Mouse (Mus musculus) midbrain, embryonic 12.5 days (tissue): ENCODE results near the gene Gm20388. TPM values are rescaled to one million over a fixed set of nuclear protein-coding genes. Genes with fewer than 3 reads are reported as not detected.

Experiments used
- ATAC-seq: fragments of 200-750 bp; cut with Nextera tagmentation; 2 replicates; pipeline ENCODE4 v1.8.0; 2017; ENCODE audit warnings: low read depth, moderate TSS enrichment, moderate library complexity; ENCODE audit not compliant: low FRiP score
- H3K27ac ChIP-seq: fragments of 300-500 bp; sonication (generic); replicated peaks from 2 replicates; pipeline ENCODE4 v1.5.1; 2016; ENCODE audit warnings: mild to moderate bottlenecking
- H3K27me3 ChIP-seq: fragments of 300-500 bp; sonication (generic); 2 replicates; pipeline ENCODE4 v1.6.1; 2016; ENCODE audit warnings: mild to moderate bottlenecking
- H3K36me3 ChIP-seq: fragments of 300-500 bp; sonication (generic); 2 replicates; pipeline ENCODE4 v1.6.1; 2016
- H3K4me1 ChIP-seq: fragments of 300-500 bp; sonication (generic); 2 replicates; pipeline ENCODE4 v1.6.1; 2016
- H3K4me2 ChIP-seq: fragments of 300-500 bp; sonication (generic); replicated peaks from 2 replicates; pipeline ENCODE4 v1.6.1; 2016; ENCODE audit warnings: mild to moderate bottlenecking, moderate library complexity
- H3K4me3 ChIP-seq: fragments of 300-500 bp; sonication (generic); 2 replicates; pipeline ENCODE4 v1.5.1; 2016; ENCODE audit warnings: mild to moderate bottlenecking
- H3K9ac ChIP-seq: fragments of 300-500 bp; sonication (generic); replicated peaks from 2 replicates; pipeline ENCODE4 v1.6.1; 2016; ENCODE audit warnings: mild to moderate bottlenecking, moderate library complexity
- H3K9me3 ChIP-seq: fragments of 300-500 bp; sonication (generic); 2 replicates; pipeline ENCODE4 v1.6.1; 2016; ENCODE audit warnings: mild to moderate bottlenecking
- WGBS: fragments of 180-500 bp; shearing (Covaris S2); methylation state at CpG from one replicate; pipeline ENCODE4 v1.1.7; 2016; 5-methylcytosine and 5-hydroxymethylcytosine counted together
- polyA plus RNA-seq: library from polyadenylated mRNA; unstranded; fragments of >200 nt; fragmentation: Nextera tagmentation; extraction: Ambion mirVana; gene quantifications from 2 replicates; pipeline ENCODE4 v1.2.1, GENCODE M21; 2016

Gm20388 gene
- polyA plus RNA-seq, 1 experiment from 2014 or later: not detected

- Histone ChIP-seq H3K27ac (no peak overlapping the region), H3K27me3 (peaks cover 15% of the 10 kb centered on the region; the same call in 1 of the 2 replicates), H3K4me2 (no peak overlapping the region), H3K9me3 (no peaks in the 10 kb centered on the region), H3K4me3 (no peak overlapping the region), H3K36me3 (no peaks in the 10 kb centered on the region), H3K4me1 (peaks cover 27% of the 10 kb centered on the region), H3K9ac (no peak overlapping the region)
- ATAC-seq: no peak
- 67% methylated on average over 14 of the region's 14 CpGs for WGBS
Observed at GRCm38 (mm10) chr8:123788416-123789170, 3878.0 kb downstream of the Gm20388 start.

GRCm38 (mm10) chr8:123789461-123789860 lies 3878.8 kb downstream of the Gm20388 start:
- Histone ChIP-seq H3K9me3 (no peaks in the 10 kb centered on the region), H3K36me3 (no peaks in the 10 kb centered on the region), H3K27me3 (peaks cover 15% of the 10 kb centered on the region; the same call in 1 of the 2 replicates), H3K27ac (no peak overlapping the region), H3K4me3 (no peak overlapping the region), H3K9ac (no peak overlapping the region), H3K4me1 (peaks cover 25% of the 10 kb centered on the region), H3K4me2 (no peak overlapping the region)
- no peak for ATAC-seq
- 75% methylated on average over 9 of the region's 9 CpGs for WGBS

- ATAC-seq: no peak
- Histone ChIP-seq H3K27ac (no peak overlapping the region), H3K36me3 (no peaks in the 10 kb centered on the region), H3K9me3 (no peaks in the 10 kb centered on the region), H3K4me2 (no peak overlapping the region), H3K4me3 (no peak overlapping the region), H3K9ac (no peak overlapping the region), H3K4me1 (peaks cover 25% of the 10 kb centered on the region), H3K27me3 (peaks cover 15% of the 10 kb centered on the region; the same call in 1 of the 2 replicates)
- WGBS: 3% methylated on average over 4 of the region's 4 CpGs
Observed at GRCm38 (mm10) chr8:123789970-123790369, 3879.3 kb downstream of the Gm20388 start.

GRCm38 (mm10) chr8:123791101-123791844 lies 3880.6 kb downstream of the Gm20388 start:
- Histone ChIP-seq H3K9ac (no peak overlapping the region), H3K4me1 (peaks cover 25% of the 10 kb centered on the region), H3K36me3 (no peaks in the 10 kb centered on the region), H3K9me3 (no peaks in the 10 kb centered on the region), H3K4me2 (no peak overlapping the region), H3K27ac (peak overlapping the region; percentile 73), H3K4me3 (no peak overlapping the region), H3K27me3 (peaks cover 15% of the 10 kb centered on the region; the same call in 1 of the 2 replicates)
- WGBS: 21% methylated on average over 16 of the region's 16 CpGs
- ATAC-seq: peak; percentile 62

- Histone ChIP-seq H3K4me2 (no peak overlapping the region), H3K27ac (peak overlapping the region; percentile 73), H3K4me3 (no peak overlapping the region), H3K9me3 (no peaks in the 10 kb centered on the region), H3K9ac (no peak overlapping the region), H3K36me3 (no peaks in the 10 kb centered on the region), H3K4me1 (peaks cover 25% of the 10 kb centered on the region), H3K27me3 (peaks cover 11% of the 10 kb centered on the region; the same call in 1 of the 2 replicates)
- no peak for ATAC-seq
- WGBS: 53% methylated on average over 7 of the region's 7 CpGs
Observed at GRCm38 (mm10) chr8:123791845-123792225, 3881.2 kb downstream of the Gm20388 start.

- Histone ChIP-seq H3K9ac (no peak overlapping the region), H3K4me3 (no peak overlapping the region), H3K36me3 (no peaks in the 10 kb centered on the region), H3K27ac (no peak overlapping the region), H3K27me3 (peaks cover 8% of the 10 kb centered on the region; the same call in 1 of the 2 replicates), H3K4me1 (peaks cover 25% of the 10 kb centered on the region), H3K9me3 (no peaks in the 10 kb centered on the region), H3K4me2 (no peak overlapping the region)
- ATAC-seq: no peak
- 69% methylated on average over 10 of the region's 10 CpGs for WGBS
Observed at GRCm38 (mm10) chr8:123793900-123794299, 3883.3 kb downstream of the Gm20388 start.

GRCm38 (mm10) chr8:123794766-123795165 lies 3884.1 kb downstream of the Gm20388 start:
- ATAC-seq: no peak
- 84% methylated on average over 4 of the region's 4 CpGs for WGBS

GRCm38 (mm10) chr8:123796758-123797157 lies 3886.1 kb downstream of the Gm20388 start:
- Histone ChIP-seq H3K4me1 (peaks cover 12% of the 10 kb centered on the region), H3K27ac (no peak overlapping the region), H3K9me3 (no peaks in the 10 kb centered on the region), H3K4me3 (no peak overlapping the region), H3K27me3 (no peaks in the 10 kb centered on the region), H3K4me2 (no peak overlapping the region), H3K9ac (no peak overlapping the region), H3K36me3 (no peaks in the 10 kb centered on the region)
- 45% methylated on average over 4 of the region's 4 CpGs for WGBS
- no peak for ATAC-seq

More at GRCm38 (mm10) chr8:123794766-123795165, 3884.1 kb downstream of the Gm20388 start:
- Histone ChIP-seq H3K9me3 (no peaks in the 10 kb centered on the region), H3K36me3 (no peaks in the 10 kb centered on the region), H3K27me3 (peaks cover 8% of the 10 kb centered on the region; the same call in 1 of the 2 replicates), H3K4me2 (no peak overlapping the region), H3K4me1 (peaks cover 25% of the 10 kb centered on the region), H3K27ac (no peak overlapping the region), H3K9ac (no peak overlapping the region), H3K4me3 (no peak overlapping the region)

- ATAC-seq: no peak
- H3K4me3 ChIP-seq: no peak overlapping the region
- no peaks in the 10 kb centered on the region for H3K36me3 ChIP-seq
- H3K27ac ChIP-seq: no peak overlapping the region
- 92% methylated on average over 15 of the region's 15 CpGs for WGBS
- H3K4me1 ChIP-seq: 0 out of 2 replicates have a peak, but pooled peaks cover under 1% of the 10 kb centered on the region
- no peaks in the 10 kb centered on the region for H3K9me3 ChIP-seq
- H3K9ac ChIP-seq: no peak overlapping the region
- no peak overlapping the region for H3K4me2 ChIP-seq
- no peaks in the 10 kb centered on the region for H3K27me3 ChIP-seq
Observed at GRCm38 (mm10) chr8:123797928-123798327, 3887.3 kb downstream of the Gm20388 start.

- Histone ChIP-seq H3K36me3 (no peaks in the 10 kb centered on the region), H3K4me2 (no peak overlapping the region), H3K9ac (no peak overlapping the region), H3K4me3 (no peak overlapping the region), H3K27me3 (no peaks in the 10 kb centered on the region), H3K27ac (no peak overlapping the region), H3K9me3 (no peaks in the 10 kb centered on the region), H3K4me1 (no peaks in the 10 kb centered on the region)
- WGBS: 86% methylated on average over 6 of the region's 6 CpGs
- no peak for ATAC-seq
Observed at GRCm38 (mm10) chr8:123799434-123799833, 3888.8 kb downstream of the Gm20388 start.

- Histone ChIP-seq H3K4me2 (no peak overlapping the region), H3K4me1 (no peaks in the 10 kb centered on the region; the same call in 1 of the 2 replicates), H3K27me3 (no peaks in the 10 kb centered on the region), H3K36me3 (no peaks in the 10 kb centered on the region), H3K9ac (no peak overlapping the region), H3K27ac (no peak overlapping the region), H3K9me3 (no peaks in the 10 kb centered on the region), H3K4me3 (no peak overlapping the region)
- ATAC-seq: no peak
- 57% methylated on average over 3 of the region's 3 CpGs for WGBS
Observed at GRCm38 (mm10) chr8:123799885-123800284, 3889.2 kb downstream of the Gm20388 start.

GRCm38 (mm10) chr8:123800867-123801266 lies 3890.2 kb downstream of the Gm20388 start:
- Histone ChIP-seq H3K27me3 (no peaks in the 10 kb centered on the region), H3K27ac (no peak overlapping the region), H3K4me2 (no peak overlapping the region), H3K36me3 (no peaks in the 10 kb centered on the region), H3K9me3 (no peaks in the 10 kb centered on the region), H3K4me3 (no peak overlapping the region), H3K4me1 (peaks cover 7% of the 10 kb centered on the region; the same call in 1 of the 2 replicates), H3K9ac (no peak overlapping the region)
- no peak for ATAC-seq
- WGBS: 92% methylated on average over 7 of the region's 7 CpGs
